Mouse (Mus musculus): ENCODE results near the gene Zfp821. TPM values are rescaled to one million over a fixed set of nuclear protein-coding genes. Genes with fewer than 3 reads are reported as not detected.
A peak's percentile ranks its signal among the peaks of the same experiment; 100 is the strongest.

Zfp821 gene
- polyA plus RNA-seq, 1 experiment from 2014 or later = 20.1 TPM

DNA sequence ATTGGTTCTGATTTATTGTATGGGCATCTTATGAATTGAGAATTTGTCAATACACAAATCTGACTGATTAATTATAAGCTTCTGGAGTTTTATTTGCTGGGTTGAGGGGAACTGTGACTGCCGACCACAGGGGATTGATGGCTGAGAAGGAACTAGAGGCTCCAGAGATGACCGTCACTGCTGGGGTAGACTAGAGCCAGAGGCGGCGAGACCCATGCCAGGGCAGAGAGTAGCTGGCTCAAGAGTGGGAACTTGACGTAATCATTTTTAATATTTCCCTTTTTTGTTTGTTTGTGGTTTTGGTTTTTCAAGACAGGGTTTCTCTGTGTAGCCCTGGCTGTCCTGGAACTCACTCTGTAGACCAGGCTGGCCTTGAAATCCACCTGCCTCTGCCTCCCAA lies 18.1 kb upstream of the Zfp821 start:
- no peak for ATAC-seq (ENCODE audit: low read depth)
- H3K4me2 ChIP-seq (ENCODE audit: low read depth, low read length) = no peak overlapping the region

GRCm38 (mm10) chr8:109691769-109692168 lies 13.6 kb upstream of the Zfp821 start:
- 43% methylated on average over 5 of the region's 5 CpGs for WGBS
- H3K4me3 ChIP-seq (ENCODE audit: low read length) = peak overlapping the region; percentile 98
- H3K4me1 ChIP-seq (replicated peaks; ENCODE audit: control insufficient read depth, insufficient read depth, low read length) = peaks cover 12% of the 10 kb centered on the region
- H3K9ac ChIP-seq (ENCODE audit: low read length) = peak overlapping the region; percentile 98
- H3K9me3 ChIP-seq (ENCODE audit: control insufficient read depth, low read length) = no peaks in the 10 kb centered on the region
- H3K4me2 ChIP-seq (ENCODE audit: low read depth, low read length) = peak overlapping the region; percentile 82
- no peaks in the 10 kb centered on the region for H3K27me3 ChIP-seq (ENCODE audit: control insufficient read depth, insufficient read depth, low read depth, low read length)
- ATAC-seq (ENCODE audit: low read depth) = no peak
- no peak overlapping the region for H3K27ac ChIP-seq (ENCODE audit: low read length)
- no peaks in the 10 kb centered on the region for H3K36me3 ChIP-seq (ENCODE audit: control insufficient read depth, insufficient read depth, low read length)

More for the DNA sequence above, 18.1 kb upstream of the Zfp821 start:
- Histone ChIP-seq H3K36me3 (ENCODE audit: control insufficient read depth, insufficient read depth, low read length) (peaks cover 1% of the 10 kb centered on the region), H3K27ac (ENCODE audit: low read length) (no peak overlapping the region), H3K9me3 (ENCODE audit: control insufficient read depth, low read length) (no peaks in the 10 kb centered on the region), H3K9ac (ENCODE audit: low read length) (no peak overlapping the region), H3K4me1 (replicated peaks; ENCODE audit: control insufficient read depth, insufficient read depth, low read length) (peaks cover 9% of the 10 kb centered on the region), H3K4me3 (ENCODE audit: low read length) (no peak overlapping the region), H3K27me3 (ENCODE audit: control insufficient read depth, insufficient read depth, low read depth, low read length) (no peaks in the 10 kb centered on the region)
- WGBS = 93% methylated on average over 5 of the region's 5 CpGs

DNA sequence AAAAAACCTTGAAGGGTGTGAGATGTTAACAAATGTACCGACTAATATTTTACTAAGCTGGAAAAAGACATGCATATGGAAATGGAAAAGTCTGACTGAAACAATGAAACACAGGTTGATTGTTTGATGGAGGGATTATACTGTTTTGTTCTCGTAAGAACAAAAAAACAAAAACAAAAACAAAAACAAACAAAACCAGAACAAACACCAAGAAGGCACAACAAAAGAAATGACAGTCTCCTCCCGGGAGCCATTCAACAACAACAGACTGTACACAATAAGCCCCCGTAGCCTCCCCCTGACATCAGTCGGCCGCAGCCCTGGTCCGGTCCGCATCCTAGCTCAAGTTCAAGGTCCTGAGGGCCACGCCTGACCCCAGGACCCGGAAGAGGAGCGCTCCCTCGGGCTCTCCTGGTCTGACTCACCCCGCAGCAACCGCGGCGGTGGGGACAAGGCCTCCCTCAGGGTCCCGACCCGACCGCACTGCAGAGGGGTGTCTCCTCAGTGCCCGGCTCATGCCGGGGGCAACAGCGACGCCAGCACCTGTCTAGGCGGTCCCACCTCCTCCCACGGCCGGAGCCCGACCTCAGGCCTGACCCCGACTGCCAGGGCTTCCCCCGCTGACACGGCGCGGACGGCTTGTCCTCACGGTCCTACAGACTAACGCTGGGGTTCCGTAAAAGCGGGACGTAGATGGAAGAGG lies 12.8 kb upstream of the Zfp821 start:
- H3K36me3 ChIP-seq (ENCODE audit: control insufficient read depth, insufficient read depth, low read length) = no peaks in the 10 kb centered on the region
- H3K9ac ChIP-seq (ENCODE audit: low read length) = peak overlapping the region; percentile 98
- no peaks in the 10 kb centered on the region for H3K9me3 ChIP-seq (ENCODE audit: control insufficient read depth, low read length)
- peaks cover 12% of the 10 kb centered on the region for H3K4me1 ChIP-seq (replicated peaks; ENCODE audit: control insufficient read depth, insufficient read depth, low read length)
- H3K4me3 ChIP-seq (ENCODE audit: low read length) = peak overlapping the region; percentile 98
- H3K27ac ChIP-seq (ENCODE audit: low read length) = peak overlapping the region; percentile 47; the same call in 1 of the 2 replicates
- under 1% methylated on average over 38 of the region's 38 CpGs for WGBS
- H3K27me3 ChIP-seq (ENCODE audit: control insufficient read depth, insufficient read depth, low read depth, low read length) = no peaks in the 10 kb centered on the region
- peak; percentile 69 for ATAC-seq (ENCODE audit: low read depth)
- H3K4me2 ChIP-seq (ENCODE audit: low read depth, low read length) = peak overlapping the region; percentile 82

DNA sequence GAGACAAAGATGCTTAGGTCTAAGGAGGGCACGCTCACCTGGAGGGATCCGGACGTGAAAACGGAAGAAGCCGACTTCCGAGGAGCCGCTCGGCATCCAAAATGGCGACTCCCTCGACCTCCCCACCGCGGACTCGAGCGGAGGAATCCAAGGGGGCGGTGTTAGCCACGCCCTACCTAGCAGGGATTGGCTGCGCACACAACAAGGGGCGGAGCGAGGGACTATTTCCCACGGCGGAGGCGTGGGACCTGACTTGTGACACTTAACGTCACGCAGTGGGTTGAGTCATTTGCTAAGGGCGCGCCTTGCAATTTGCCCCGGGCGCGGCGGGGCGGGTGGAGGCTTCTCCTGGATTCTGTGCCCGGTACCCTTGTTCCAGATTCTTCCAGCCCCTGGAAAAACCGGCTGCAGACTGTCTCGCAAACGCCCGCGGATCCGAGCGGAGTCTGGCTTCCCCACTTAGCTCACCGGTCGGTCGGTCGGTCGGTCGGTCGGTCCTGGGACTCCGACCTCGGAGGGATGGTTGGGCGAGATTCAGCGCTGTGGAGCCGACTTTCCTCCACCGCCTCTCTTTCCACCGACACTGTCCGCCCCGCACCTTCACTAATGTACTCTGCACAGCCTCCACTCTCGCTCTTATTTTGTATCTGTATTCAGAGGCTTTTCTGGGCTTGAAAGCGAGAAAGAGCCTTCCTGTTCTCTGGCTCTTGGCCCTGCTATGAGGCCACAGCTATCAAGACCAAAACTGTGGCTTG lies 12.0 kb upstream of the Zfp821 start, which contains the start of gene Ist1:
TSS of gene Ist1 (minus strand) at position 115 of the 755 bp plus-strand sequence.
- peak within 1 kb of the TSS; percentile 98 for H3K9ac ChIP-seq (ENCODE audit: low read length)
- peaks cover 12% of the 10 kb centered on the region for H3K4me1 ChIP-seq (replicated peaks; ENCODE audit: control insufficient read depth, insufficient read depth, low read length)
- H3K4me3 ChIP-seq (ENCODE audit: low read length) = peak within 1 kb of the TSS; percentile 98
- H3K4me2 ChIP-seq (ENCODE audit: low read depth, low read length) = peak within 1 kb of the TSS; percentile 82
- H3K27me3 ChIP-seq (ENCODE audit: control insufficient read depth, insufficient read depth, low read depth, low read length) = no peaks in the 10 kb centered on the region
- H3K27ac ChIP-seq (ENCODE audit: low read length) = peak within 1 kb of the TSS; percentile 62; the same call in 1 of the 2 replicates
- ATAC-seq (ENCODE audit: low read depth) = peak; percentile 99
- H3K9me3 ChIP-seq (ENCODE audit: control insufficient read depth, low read length) = no peaks in the 10 kb centered on the region
- WGBS = under 1% methylated on average over 57 of the region's 57 CpGs
- H3K36me3 ChIP-seq (ENCODE audit: control insufficient read depth, insufficient read depth, low read length) = no peaks in the 10 kb centered on the region

DNA sequence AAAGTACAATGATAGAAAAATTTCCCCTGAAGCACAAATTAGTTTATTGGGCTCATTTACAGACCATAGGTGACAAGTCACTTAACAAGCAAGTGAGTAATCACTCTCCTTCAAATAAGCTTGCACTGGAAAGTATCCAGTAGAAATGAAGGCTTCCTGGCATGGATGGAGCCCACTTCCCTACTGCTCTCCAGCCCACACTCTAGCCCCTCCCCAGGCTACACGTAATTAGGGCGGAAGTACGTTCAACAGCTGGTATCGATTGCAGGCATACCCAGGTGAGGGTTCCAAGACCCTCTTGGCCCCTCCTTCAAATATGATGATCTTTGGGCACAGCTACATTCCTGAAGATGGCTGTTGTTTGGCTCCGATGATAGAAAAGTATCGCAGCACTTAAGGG lies 11.2 kb upstream of the Zfp821 start:
- Histone ChIP-seq H3K27me3 (ENCODE audit: control insufficient read depth, insufficient read depth, low read depth, low read length) (no peaks in the 10 kb centered on the region), H3K36me3 (ENCODE audit: control insufficient read depth, insufficient read depth, low read length) (no peaks in the 10 kb centered on the region), H3K4me2 (ENCODE audit: low read depth, low read length) (peak overlapping the region; percentile 76; the same call in 1 of the 2 replicates), H3K27ac (ENCODE audit: low read length) (no peak overlapping the region), H3K4me1 (replicated peaks; ENCODE audit: control insufficient read depth, insufficient read depth, low read length) (peaks cover 12% of the 10 kb centered on the region), H3K4me3 (ENCODE audit: low read length) (no peak overlapping the region), H3K9ac (ENCODE audit: low read length) (no peak overlapping the region), H3K9me3 (ENCODE audit: control insufficient read depth, low read length) (no peaks in the 10 kb centered on the region)
- WGBS = 45% methylated on average over 6 of the region's 6 CpGs
- ATAC-seq (ENCODE audit: low read depth) = no peak

- Histone ChIP-seq H3K4me3 (ENCODE audit: low read length) (no peak overlapping the region), H3K4me2 (ENCODE audit: low read depth, low read length) (no peak overlapping the region), H3K9ac (ENCODE audit: low read length) (no peak overlapping the region), H3K27me3 (ENCODE audit: control insufficient read depth, insufficient read depth, low read depth, low read length) (peaks cover 8% of the 10 kb centered on the region), H3K27ac (ENCODE audit: low read length) (no peak overlapping the region), H3K36me3 (ENCODE audit: control insufficient read depth, insufficient read depth, low read length) (no peaks in the 10 kb centered on the region), H3K4me1 (replicated peaks; ENCODE audit: control insufficient read depth, insufficient read depth, low read length) (0 out of 2 replicates have a peak, but pooled peaks cover 3% of the 10 kb centered on the region), H3K9me3 (ENCODE audit: control insufficient read depth, low read length) (no peaks in the 10 kb centered on the region)
- 71% methylated on average over 1 of the region's 1 CpGs for WGBS
- no peak for ATAC-seq (ENCODE audit: low read depth)
These were observed 7.6 kb upstream of the Zfp821 start for GRCm38 (mm10) chr8:109697754-109698153.

DNA sequence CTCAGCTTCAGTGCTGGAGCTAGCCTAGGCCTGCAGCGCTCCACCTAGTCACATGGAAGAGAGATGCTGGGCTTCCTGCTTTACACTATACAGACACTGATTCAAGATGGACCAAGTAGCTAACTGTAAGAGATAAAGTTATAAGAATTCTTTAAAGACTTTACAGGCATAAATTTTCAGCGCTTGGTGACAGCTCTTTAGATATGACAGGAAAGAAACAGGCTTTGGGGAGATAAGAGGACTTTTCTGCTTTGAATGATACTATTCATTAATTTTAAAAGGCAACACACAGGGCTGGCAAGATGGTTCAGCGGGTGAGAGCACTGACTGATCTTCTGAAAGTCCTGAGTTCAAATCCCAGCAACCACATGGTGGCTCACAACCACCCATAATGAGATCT lies 6.9 kb upstream of the Zfp821 start:
- Histone ChIP-seq H3K4me1 (replicated peaks; ENCODE audit: control insufficient read depth, insufficient read depth, low read length) (0 out of 2 replicates have a peak, but pooled peaks cover 3% of the 10 kb centered on the region), H3K27ac (ENCODE audit: low read length) (no peak overlapping the region), H3K27me3 (ENCODE audit: control insufficient read depth, insufficient read depth, low read depth, low read length) (peaks cover 10% of the 10 kb centered on the region), H3K4me2 (ENCODE audit: low read depth, low read length) (no peak overlapping the region), H3K4me3 (ENCODE audit: low read length) (no peak overlapping the region), H3K36me3 (ENCODE audit: control insufficient read depth, insufficient read depth, low read length) (no peaks in the 10 kb centered on the region), H3K9me3 (ENCODE audit: control insufficient read depth, low read length) (no peaks in the 10 kb centered on the region), H3K9ac (ENCODE audit: low read length) (no peak overlapping the region)
- 71% methylated on average over 3 of the region's 3 CpGs for WGBS
- ATAC-seq (ENCODE audit: low read depth) = no peak

DNA sequence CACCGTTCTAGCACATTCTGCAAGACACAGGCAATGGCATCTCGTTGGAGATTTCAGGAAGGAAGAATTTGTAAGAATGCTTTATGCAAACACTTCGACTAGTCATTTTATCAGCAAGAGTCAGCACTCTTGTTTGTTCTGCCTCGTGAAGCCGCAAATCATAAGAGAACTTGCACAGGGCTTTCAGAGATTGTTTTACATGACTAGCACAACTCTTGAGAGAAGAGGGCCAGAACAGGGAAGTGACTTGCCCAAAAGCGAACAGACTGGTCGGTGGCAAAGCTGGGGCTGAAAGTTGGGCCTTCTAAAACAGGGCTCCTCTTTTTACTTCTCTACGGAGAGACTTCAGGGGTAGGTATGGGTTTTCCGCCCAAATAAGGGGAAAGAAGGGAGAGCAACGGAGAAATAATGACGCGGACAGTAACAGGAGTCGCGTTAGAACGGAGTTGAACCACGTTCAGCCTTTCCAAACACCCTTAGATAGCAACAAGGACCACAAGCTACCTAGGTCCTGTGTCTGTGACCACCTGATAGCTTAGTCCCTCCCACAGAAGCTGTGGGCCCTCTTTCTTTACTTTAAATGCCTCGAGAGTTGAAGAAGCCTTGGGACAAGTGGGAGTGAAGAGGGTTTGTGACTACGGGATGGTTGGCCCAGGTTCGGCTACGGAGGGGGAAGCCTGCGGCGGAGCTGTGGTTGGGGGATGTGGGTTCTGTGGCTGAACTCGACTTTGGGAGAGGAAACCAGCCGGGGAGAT lies 604 bp upstream of the Zfp821 start:
- peak overlapping the region; percentile 62 for H3K9ac ChIP-seq (ENCODE audit: low read length)
- H3K9me3 ChIP-seq (ENCODE audit: control insufficient read depth, low read length) = no peaks in the 10 kb centered on the region
- peaks cover 3% of the 10 kb centered on the region for H3K36me3 ChIP-seq (ENCODE audit: control insufficient read depth, insufficient read depth, low read length)
- peaks cover 7% of the 10 kb centered on the region for H3K27me3 ChIP-seq (ENCODE audit: control insufficient read depth, insufficient read depth, low read depth, low read length)
- WGBS = 6% methylated on average over 24 of the region's 24 CpGs
- ATAC-seq (ENCODE audit: low read depth) = peak; percentile 15; the same call in 1 of the 2 replicates
- peak overlapping the region; percentile 73 for H3K27ac ChIP-seq (ENCODE audit: low read length)
- peak overlapping the region; percentile 95 for H3K4me3 ChIP-seq (ENCODE audit: low read length)
- peaks cover 22% of the 10 kb centered on the region for H3K4me1 ChIP-seq (replicated peaks; ENCODE audit: control insufficient read depth, insufficient read depth, low read length)
- H3K4me2 ChIP-seq (ENCODE audit: low read depth, low read length) = peak overlapping the region; percentile 92

Data from lung, embryonic 16.5 days (tissue).